Mouse (Mus musculus): ENCODE measurements around the gene Flt3. TPM values are rescaled to one million over a fixed set of nuclear protein-coding genes. Genes with fewer than 3 reads are reported as not detected.

Gene Flt3
- total and polyA plus RNA-seq, 3 experiments: 0.09 to 0.16 (median 0.13) TPM

GRCm38 (mm10) chr5:147300001-147300363 is 100.3 kb downstream of the Flt3 start:
- Histone ChIP-seq H3K79me2 (replicated peaks; ENCODE audit: control insufficient read depth, insufficient read depth, low read length) (no peaks in the 10 kb centered on the region), H3K9ac (ENCODE audit: low read depth, low read length) (no peak overlapping the region), H3K36me3 (ENCODE audit: control insufficient read depth, insufficient read depth, low read length) (no peaks in the 10 kb centered on the region), H3K4me1 (ENCODE audit: control insufficient read depth, insufficient read depth, low read length) (no peaks in the 10 kb centered on the region), H3K27ac (no peak overlapping the region), H3K27me3 (ENCODE audit: control insufficient read depth, insufficient read depth, low read length) (peaks cover 21% of the 10 kb centered on the region), H3K4me3 (no peak overlapping the region)
- DNase-seq: no peak
- 6% methylated on average over 4 of the region's 4 CpGs for WGBS
- TF ChIP-seq POLR2A (IDR thresholded peaks at IDR 0.05; ENCODE audit: insufficient read depth, low read depth, low read length) (no peak), EP300 (IDR thresholded peaks at IDR 0.05; ENCODE audit: insufficient read depth, low read depth, low read length) (no peak), CTCF (IDR thresholded peaks at IDR 0.05) (no peak)
- intact Hi-C loops (cut with DNase I): no loop called here

GRCm38 (mm10) chr5:147299255-147300000 is 100.9 kb downstream of the Flt3 start:
- WGBS: 2% methylated on average over 41 of the region's 41 CpGs

GRCm38 (mm10) chr5:147297249-147297648 is 103.0 kb downstream of the Flt3 start:
- peaks cover 15% of the 10 kb centered on the region for H3K27me3 ChIP-seq (ENCODE audit: control insufficient read depth, insufficient read depth, low read length)
- H3K4me3 ChIP-seq: no peak overlapping the region
- H3K9ac ChIP-seq (ENCODE audit: low read depth, low read length): no peak overlapping the region
- WGBS: 40% methylated on average over 5 of the region's 5 CpGs
- H3K4me1 ChIP-seq (ENCODE audit: control insufficient read depth, insufficient read depth, low read length): no peaks in the 10 kb centered on the region
- TF ChIP-seq CTCF (IDR thresholded peaks at IDR 0.05): no peak
- no peak for TF ChIP-seq POLR2A (IDR thresholded peaks at IDR 0.05; ENCODE audit: insufficient read depth, low read depth, low read length)
- TF ChIP-seq EP300 (IDR thresholded peaks at IDR 0.05; ENCODE audit: insufficient read depth, low read depth, low read length): no peak
- no peaks in the 10 kb centered on the region for H3K79me2 ChIP-seq (replicated peaks; ENCODE audit: control insufficient read depth, insufficient read depth, low read length)
- intact Hi-C loops (cut with DNase I): no loop called here
- no peak for DNase-seq
- H3K36me3 ChIP-seq (ENCODE audit: control insufficient read depth, insufficient read depth, low read length): no peaks in the 10 kb centered on the region
- no peak overlapping the region for H3K27ac ChIP-seq

More at GRCm38 (mm10) chr5:147299255-147300000, 100.9 kb downstream of the Flt3 start:
- DNase-seq: peak in 1 of 2 experiments; percentile 43
- no peaks in the 10 kb centered on the region for H3K36me3 ChIP-seq (ENCODE audit: control insufficient read depth, insufficient read depth, low read length)
- no peak overlapping the region for H3K27ac ChIP-seq
- no peak overlapping the region for H3K9ac ChIP-seq (ENCODE audit: low read depth, low read length)
- H3K79me2 ChIP-seq (replicated peaks; ENCODE audit: control insufficient read depth, insufficient read depth, low read length): no peaks in the 10 kb centered on the region
- H3K4me3 ChIP-seq: no peak overlapping the region
- intact Hi-C loops (cut with DNase I): loop anchor here (1.0 kb wide), 1 partner anchor 359 kb away; no protein-coding TSS in a partner anchor
- no peaks in the 10 kb centered on the region for H3K4me1 ChIP-seq (ENCODE audit: control insufficient read depth, insufficient read depth, low read length)
- peaks cover 19% of the 10 kb centered on the region for H3K27me3 ChIP-seq (ENCODE audit: control insufficient read depth, insufficient read depth, low read length)
- no peak for TF ChIP-seq EP300 (IDR thresholded peaks at IDR 0.05; ENCODE audit: insufficient read depth, low read depth, low read length)
- TF ChIP-seq CTCF (IDR thresholded peaks at IDR 0.05): peak; percentile 74

- no peak for DNase-seq
- TF ChIP-seq POLR2A (IDR thresholded peaks at IDR 0.05; ENCODE audit: insufficient read depth, low read depth, low read length) (no peak), CTCF (IDR thresholded peaks at IDR 0.05) (peak; percentile 24; the same call in 1 of the 2 replicates)
- no peak overlapping the region for H3K4me3 ChIP-seq
- 13% methylated on average over 20 of the region's 20 CpGs for WGBS
- no peaks in the 10 kb centered on the region for H3K79me2 ChIP-seq (replicated peaks; ENCODE audit: control insufficient read depth, insufficient read depth, low read length)
- H3K27ac ChIP-seq: no peak overlapping the region
- H3K9ac ChIP-seq (ENCODE audit: low read depth, low read length): no peak overlapping the region
- intact Hi-C loops (cut with DNase I): no loop called here
- H3K4me1 ChIP-seq (ENCODE audit: control insufficient read depth, insufficient read depth, low read length): no peaks in the 10 kb centered on the region
- no peaks in the 10 kb centered on the region for H3K36me3 ChIP-seq (ENCODE audit: control insufficient read depth, insufficient read depth, low read length)
- no peaks in the 10 kb centered on the region; the same call in 1 of the 2 replicates for H3K27me3 ChIP-seq (ENCODE audit: control insufficient read depth, insufficient read depth, low read length)
These were observed 106.2 kb downstream of the Flt3 start for GRCm38 (mm10) chr5:147294121-147294520.

GRCm38 (mm10) chr5:147293127-147293910 is 107.0 kb downstream of the Flt3 start:
- H3K27me3 ChIP-seq (ENCODE audit: control insufficient read depth, insufficient read depth, low read length): no peaks in the 10 kb centered on the region; the same call in 1 of the 2 replicates
- no peaks in the 10 kb centered on the region for H3K4me1 ChIP-seq (ENCODE audit: control insufficient read depth, insufficient read depth, low read length)
- TF ChIP-seq POLR2A (IDR thresholded peaks at IDR 0.05; ENCODE audit: insufficient read depth, low read depth, low read length) (no peak), EP300 (IDR thresholded peaks at IDR 0.05; ENCODE audit: insufficient read depth, low read depth, low read length) (no peak), CTCF (IDR thresholded peaks at IDR 0.05) (peak; percentile 85)
- H3K79me2 ChIP-seq (replicated peaks; ENCODE audit: control insufficient read depth, insufficient read depth, low read length): no peaks in the 10 kb centered on the region
- peak; percentile 34 to 53 for DNase-seq
- 20% methylated on average over 18 of the region's 18 CpGs for WGBS
- H3K36me3 ChIP-seq (ENCODE audit: control insufficient read depth, insufficient read depth, low read length): no peaks in the 10 kb centered on the region
- no peak overlapping the region for H3K4me3 ChIP-seq
- no peak overlapping the region for H3K9ac ChIP-seq (ENCODE audit: low read depth, low read length)
- H3K27ac ChIP-seq: no peak overlapping the region
- intact Hi-C loops (cut with DNase I): no loop called here

All from heart, adult 2 months (tissue).